Mouse (Mus musculus): ENCODE measurements around the gene Fam183b. TPM values are rescaled to one million over a fixed set of nuclear protein-coding genes. Genes with fewer than 3 reads are reported as not detected.
"Not testable (repeated sequence)": the region's sequence is repeated elsewhere in the genome, so short reads cannot be mapped to it uniquely, and the experiment has no call there.

Gene Fam183b
- polyA plus RNA-seq, 1 experiment from 2014 or later = 0.37 TPM

DNA sequence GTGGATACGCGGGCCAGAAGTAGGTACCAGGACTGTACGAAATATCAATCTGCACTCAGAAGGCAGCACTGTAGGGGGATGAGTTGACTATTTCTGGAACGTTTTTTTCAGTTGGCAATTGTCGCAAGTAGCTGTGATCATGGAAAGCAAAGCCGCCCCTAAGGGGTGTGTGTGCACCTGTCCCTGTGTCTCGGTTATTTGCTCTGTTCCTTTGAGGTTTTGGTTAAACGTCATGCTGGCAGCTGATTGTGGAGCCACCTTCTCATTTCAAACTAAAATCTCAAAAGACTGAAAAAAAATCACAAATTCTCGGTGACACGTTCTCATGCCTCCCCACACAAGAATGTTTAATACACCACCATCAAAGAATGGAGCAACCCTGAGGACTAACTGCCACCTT is 14.1 kb downstream of the Fam183b start:
- ATAC-seq (replicated peaks; ENCODE audit: low FRiP score, low read depth) (no peak), DNase-seq (ENCODE audit: low spot score) (no peak)
- 90% methylated on average over 10 of the region's 10 CpGs for WGBS
- no peak overlapping the region for H3K4me3 ChIP-seq (replicated peaks; ENCODE audit: low read depth, low read length)
- no peak overlapping the region for H3K9ac ChIP-seq (ENCODE audit: low read depth, low read length)
- H3K4me2 ChIP-seq (ENCODE audit: low read length) = no peak overlapping the region
- H3K27me3 ChIP-seq (ENCODE audit: insufficient read depth, low read length) = no peaks in the 10 kb centered on the region
- no peaks in the 10 kb centered on the region for H3K4me1 ChIP-seq (replicated peaks; ENCODE audit: insufficient read depth, low read length)
- no peaks in the 10 kb centered on the region for H3K9me3 ChIP-seq (replicated peaks; ENCODE audit: low read length)
- no peak for TF ChIP-seq CTCF (IDR thresholded peaks at IDR 0.05; ENCODE audit: low read depth)
- no peaks in the 10 kb centered on the region for H3K36me3 ChIP-seq (ENCODE audit: insufficient read depth, low read length)
- H3K27ac ChIP-seq = no peak overlapping the region

DNA sequence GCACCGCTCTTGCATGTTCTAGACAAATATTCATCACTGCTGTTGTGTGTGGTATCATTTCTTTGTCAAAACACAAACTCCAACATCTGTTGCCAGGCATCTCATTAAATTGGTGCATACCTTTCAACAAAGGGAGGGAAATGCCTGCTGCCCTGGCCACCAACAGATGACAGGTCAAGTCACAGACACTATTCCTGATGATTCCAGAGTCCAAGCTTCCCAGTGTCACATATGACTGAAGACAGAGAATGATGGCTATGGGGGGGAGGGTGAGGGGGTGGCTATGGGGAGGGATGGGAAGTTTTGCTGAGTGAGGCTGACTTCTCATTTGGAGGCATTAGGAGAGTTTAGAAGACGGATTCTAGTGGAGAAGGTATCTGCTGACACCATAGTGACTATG is 17.6 kb downstream of the Fam183b start:
- Histone ChIP-seq H3K9ac (ENCODE audit: low read depth, low read length) (no peak overlapping the region), H3K36me3 (ENCODE audit: insufficient read depth, low read length) (no peaks in the 10 kb centered on the region), H3K4me2 (ENCODE audit: low read length) (no peak overlapping the region), H3K27me3 (ENCODE audit: insufficient read depth, low read length) (no peaks in the 10 kb centered on the region), H3K4me1 (replicated peaks; ENCODE audit: insufficient read depth, low read length) (no peaks in the 10 kb centered on the region), H3K4me3 (replicated peaks; ENCODE audit: low read depth, low read length) (no peak overlapping the region), H3K9me3 (replicated peaks; ENCODE audit: low read length) (no peaks in the 10 kb centered on the region), H3K27ac (no peak overlapping the region)
- no peak for DNase-seq (ENCODE audit: low spot score)
- no peak for TF ChIP-seq CTCF (IDR thresholded peaks at IDR 0.05; ENCODE audit: low read depth)
- 82% methylated on average over 2 of the region's 2 CpGs for WGBS
- no peak for ATAC-seq (replicated peaks; ENCODE audit: low FRiP score, low read depth)

DNA sequence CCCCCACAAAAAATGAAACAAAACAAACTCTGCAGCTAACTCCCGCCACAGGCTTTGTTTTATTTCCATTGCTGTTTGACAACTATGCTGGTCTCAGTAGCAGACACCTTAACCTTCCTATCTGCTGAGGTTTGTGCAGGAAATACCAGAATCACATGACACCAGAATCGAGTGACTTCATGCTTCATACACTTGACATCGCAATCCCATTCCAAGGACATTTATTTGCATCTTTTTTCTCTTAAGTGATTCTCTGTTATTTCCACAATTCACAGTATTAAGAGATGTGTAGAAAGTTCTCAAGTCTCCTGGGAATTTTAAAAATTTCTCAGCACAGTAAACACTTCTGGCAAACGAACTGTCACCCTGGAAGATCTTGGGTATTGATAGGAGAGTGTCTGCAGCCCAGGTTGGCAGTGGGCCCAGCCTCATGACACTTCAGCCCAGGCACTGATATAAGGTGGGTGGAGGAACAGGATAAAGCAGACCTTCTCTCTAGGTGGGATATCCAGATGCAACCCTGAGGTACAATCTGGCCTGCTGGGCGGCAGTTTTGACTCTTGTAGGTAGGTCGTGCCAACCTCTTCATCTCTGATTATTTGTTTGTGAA is 19.2 kb downstream of the Fam183b start, which contains the start of gene Olfr314:
Olfr314 (plus strand) TSS at position 473 of the 610 bp plus-strand sequence.
- no peaks in the 10 kb centered on the region for H3K27me3 ChIP-seq (ENCODE audit: insufficient read depth, low read length)
- H3K9ac ChIP-seq (ENCODE audit: low read depth, low read length) = no peak within 1 kb of the TSS
- no peak within 1 kb of the TSS for H3K27ac ChIP-seq
- DNase-seq (ENCODE audit: low spot score) (no peak), ATAC-seq (replicated peaks; ENCODE audit: low FRiP score, low read depth) (no peak)
- no peak for TF ChIP-seq CTCF (IDR thresholded peaks at IDR 0.05; ENCODE audit: low read depth)
- H3K4me3 ChIP-seq (replicated peaks; ENCODE audit: low read depth, low read length) = no peak within 1 kb of the TSS
- H3K36me3 ChIP-seq (ENCODE audit: insufficient read depth, low read length) = no peaks in the 10 kb centered on the region
- H3K9me3 ChIP-seq (replicated peaks; ENCODE audit: low read length) = no peaks in the 10 kb centered on the region
- H3K4me2 ChIP-seq (ENCODE audit: low read length) = no peak within 1 kb of the TSS
- WGBS = 69% methylated on average over 6 of the region's 6 CpGs
- H3K4me1 ChIP-seq (replicated peaks; ENCODE audit: insufficient read depth, low read length) = no peaks in the 10 kb centered on the region

DNA sequence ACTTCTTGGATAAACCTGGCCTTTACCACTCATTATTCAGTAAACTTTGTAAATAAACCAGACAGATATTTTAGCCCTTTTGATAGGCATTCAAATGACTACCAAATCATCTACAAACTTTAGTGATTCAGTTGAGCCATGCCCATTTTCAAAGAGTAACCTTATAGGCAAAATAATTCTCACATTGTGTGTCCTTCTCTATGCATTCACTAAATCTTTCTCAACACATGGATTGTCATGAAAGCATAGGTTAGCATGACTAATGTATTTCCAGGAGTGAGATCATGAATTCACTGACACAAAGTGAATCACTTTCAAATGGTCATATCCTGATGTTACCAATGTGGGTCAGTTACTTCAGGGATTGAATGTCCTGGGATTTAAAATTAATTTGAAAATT is 28.9 kb downstream of the Fam183b start, which contains the start of gene Olfr315:
Olfr315 (plus strand) TSS at position 301 of the 400 bp plus-strand sequence.
- no peaks in the 10 kb centered on the region for H3K27me3 ChIP-seq (ENCODE audit: insufficient read depth, low read length)
- H3K4me3 ChIP-seq (replicated peaks; ENCODE audit: low read depth, low read length) = no peak within 1 kb of the TSS
- H3K4me2 ChIP-seq (ENCODE audit: low read length) = no peak within 1 kb of the TSS
- DNase-seq (ENCODE audit: low spot score) (no peak), ATAC-seq (replicated peaks; ENCODE audit: low FRiP score, low read depth) (no peak)
- no peak for TF ChIP-seq CTCF (IDR thresholded peaks at IDR 0.05; ENCODE audit: low read depth)
- no peak within 1 kb of the TSS for H3K27ac ChIP-seq
- H3K9ac ChIP-seq (ENCODE audit: low read depth, low read length) = no peak within 1 kb of the TSS
- H3K4me1 ChIP-seq (replicated peaks; ENCODE audit: insufficient read depth, low read length) = no peaks in the 10 kb centered on the region
- no peaks in the 10 kb centered on the region for H3K9me3 ChIP-seq (replicated peaks; ENCODE audit: low read length)
- no peaks in the 10 kb centered on the region for H3K36me3 ChIP-seq (ENCODE audit: insufficient read depth, low read length)

DNA sequence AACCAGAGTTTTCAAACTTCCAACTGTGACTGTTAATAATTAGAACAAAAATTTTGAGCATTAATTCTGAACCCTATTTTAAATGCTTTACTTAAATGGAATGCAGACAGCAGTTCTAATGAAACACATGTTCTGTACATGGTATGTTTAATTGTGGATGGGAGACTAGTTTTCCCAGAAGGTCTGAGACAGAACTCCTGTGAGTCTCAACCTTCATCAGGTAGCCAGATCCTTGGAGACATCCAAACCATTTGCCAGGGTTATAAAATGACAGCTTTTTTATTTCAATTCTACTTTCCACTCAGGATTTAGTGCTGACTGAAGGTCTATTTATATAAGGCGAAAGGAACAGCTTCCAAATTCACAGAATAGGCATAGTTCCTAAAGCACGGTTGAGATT is 49.3 kb downstream of the Fam183b start, which contains the start of gene Olfr316:
Olfr316 (plus strand) TSS at position 301 of the 400 bp plus-strand sequence.
- TF ChIP-seq CTCF (IDR thresholded peaks at IDR 0.05; ENCODE audit: low read depth) = no peak
- no peak for ATAC-seq (replicated peaks; ENCODE audit: low FRiP score, low read depth)
- 75% methylated on average over 2 of the region's 2 CpGs for WGBS

DNA sequence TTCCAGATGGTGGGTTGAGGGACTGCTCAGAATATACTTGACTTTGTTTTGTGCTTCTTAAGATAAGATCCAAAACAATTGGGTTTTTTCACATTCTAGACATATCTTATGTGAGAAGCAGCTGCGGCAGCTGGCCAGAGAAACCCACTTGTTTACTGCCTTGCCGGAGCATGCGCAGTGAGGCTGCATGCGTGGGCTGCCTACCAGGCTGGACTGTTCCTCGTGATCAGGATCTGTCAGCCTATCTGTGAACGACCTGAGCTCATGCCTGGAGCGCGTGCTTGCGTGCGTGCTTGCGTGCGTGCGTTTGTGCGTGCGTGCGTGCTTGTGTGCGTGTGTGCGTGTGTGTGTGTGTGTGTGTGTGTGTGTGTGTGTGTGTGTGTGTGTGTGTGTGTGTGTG is 50.7 kb downstream of the Fam183b start:
- 96% methylated on average over 18 of the region's 18 CpGs for WGBS
- not testable (repeated sequence) for H3K4me1 ChIP-seq (replicated peaks; ENCODE audit: insufficient read depth, low read length); H3K36me3 ChIP-seq (ENCODE audit: insufficient read depth, low read length); ATAC-seq (replicated peaks; ENCODE audit: low FRiP score, low read depth); H3K27ac ChIP-seq; H3K4me3 ChIP-seq (replicated peaks; ENCODE audit: low read depth, low read length); H3K9me3 ChIP-seq (replicated peaks; ENCODE audit: low read length); H3K4me2 ChIP-seq (ENCODE audit: low read length); H3K27me3 ChIP-seq (ENCODE audit: insufficient read depth, low read length); H3K9ac ChIP-seq (ENCODE audit: low read depth, low read length); DNase-seq (ENCODE audit: low spot score)

More for the DNA sequence above, 49.3 kb downstream of the Fam183b start, which contains the start of gene Olfr316:
- Histone ChIP-seq H3K27ac (no peak within 1 kb of the TSS), H3K36me3 (ENCODE audit: insufficient read depth, low read length) (no peaks in the 10 kb centered on the region), H3K9ac (ENCODE audit: low read depth, low read length) (no peak within 1 kb of the TSS), H3K4me3 (replicated peaks; ENCODE audit: low read depth, low read length) (no peak within 1 kb of the TSS), H3K4me1 (replicated peaks; ENCODE audit: insufficient read depth, low read length) (no peaks in the 10 kb centered on the region), H3K27me3 (ENCODE audit: insufficient read depth, low read length) (no peaks in the 10 kb centered on the region), H3K4me2 (ENCODE audit: low read length) (no peak within 1 kb of the TSS), H3K9me3 (replicated peaks; ENCODE audit: low read length) (no peaks in the 10 kb centered on the region)
- DNase-seq (ENCODE audit: low spot score) = no peak

Other genes starting within 250 kb of the Fam183b start
- gene Olfr328, start 246.3 kb downstream of the Fam183b start, polyA plus RNA-seq (2015; fragmentation: Nextera tagmentation; extraction: Ambion mirVana) = not detected in 2 replicates
- gene Olfr224, start 231.4 kb downstream of the Fam183b start, polyA plus RNA-seq (2015; fragmentation: Nextera tagmentation; extraction: Ambion mirVana) = not detected in 2 replicates
- not detected in 2 replicates for gene Olfr325, start 224.2 kb downstream of the Fam183b start, polyA plus RNA-seq (2015; fragmentation: Nextera tagmentation; extraction: Ambion mirVana)
- gene Olfr324, start 206.8 kb downstream of the Fam183b start, polyA plus RNA-seq (2015; fragmentation: Nextera tagmentation; extraction: Ambion mirVana) = not detected in 2 replicates
- gene 2210407C18Rik, start 185.9 kb downstream of the Fam183b start, polyA plus RNA-seq (2015; fragmentation: Nextera tagmentation; extraction: Ambion mirVana) = not detected in 2 replicates
- not detected in 2 replicates for gene Olfr323, start 171.5 kb downstream of the Fam183b start, polyA plus RNA-seq (2015; fragmentation: Nextera tagmentation; extraction: Ambion mirVana)
- 0.08 and 0.14 TPM in 2 replicates for gene Trim58, start 161.5 kb downstream of the Fam183b start, polyA plus RNA-seq (2015; fragmentation: Nextera tagmentation; extraction: Ambion mirVana)
- 0.05 and 0.09 TPM in 2 replicates for gene Olfr322, start 143.2 kb downstream of the Fam183b start, polyA plus RNA-seq (2015; fragmentation: Nextera tagmentation; extraction: Ambion mirVana)
- gene Olfr320, start 120.9 kb downstream of the Fam183b start, polyA plus RNA-seq (2015; fragmentation: Nextera tagmentation; extraction: Ambion mirVana) = not detected in 2 replicates
- not detected in 2 replicates for gene Olfr319, start 102.8 kb downstream of the Fam183b start, polyA plus RNA-seq (2015; fragmentation: Nextera tagmentation; extraction: Ambion mirVana)
- gene Olfr318, start 77.9 kb downstream of the Fam183b start, polyA plus RNA-seq (2015; fragmentation: Nextera tagmentation; extraction: Ambion mirVana) = not detected in 2 replicates
- not detected in 2 replicates for gene Olfr317, start 62.7 kb downstream of the Fam183b start, polyA plus RNA-seq (2015; fragmentation: Nextera tagmentation; extraction: Ambion mirVana)
- gene Olfr316, start 49.2 kb downstream of the Fam183b start, polyA plus RNA-seq (2015; fragmentation: Nextera tagmentation; extraction: Ambion mirVana) = not detected in 2 replicates
- not detected in 2 replicates for gene Olfr315, start 28.8 kb downstream of the Fam183b start, polyA plus RNA-seq (2015; fragmentation: Nextera tagmentation; extraction: Ambion mirVana)
- not detected in 2 replicates for gene Olfr314, start 19.0 kb downstream of the Fam183b start, polyA plus RNA-seq (2015; fragmentation: Nextera tagmentation; extraction: Ambion mirVana)
- gene Olfr313, start 13.0 kb upstream of the Fam183b start, polyA plus RNA-seq (2015; fragmentation: Nextera tagmentation; extraction: Ambion mirVana) = not detected in 2 replicates
- not detected in 2 replicates for gene Olfr312, start 27.3 kb upstream of the Fam183b start, polyA plus RNA-seq (2015; fragmentation: Nextera tagmentation; extraction: Ambion mirVana)
- not detected in 2 replicates for gene Olfr311, start 37.3 kb upstream of the Fam183b start, polyA plus RNA-seq (2015; fragmentation: Nextera tagmentation; extraction: Ambion mirVana)
- gene Gm12258, start 45.2 kb upstream of the Fam183b start, polyA plus RNA-seq (2015; fragmentation: Nextera tagmentation; extraction: Ambion mirVana) = 5.5 and 6.1 TPM in 2 replicates
- gene 2810021J22Rik, start 65.3 kb upstream of the Fam183b start, polyA plus RNA-seq (2015; fragmentation: Nextera tagmentation; extraction: Ambion mirVana) = 7.2 TPM in 2 replicates
- 3.8 and 4.3 TPM in 2 replicates for gene Zfp39, start 102.3 kb upstream of the Fam183b start, polyA plus RNA-seq (2015; fragmentation: Nextera tagmentation; extraction: Ambion mirVana)
- gene Btnl10, start 115.9 kb upstream of the Fam183b start, polyA plus RNA-seq (2015; fragmentation: Nextera tagmentation; extraction: Ambion mirVana) = 0.16 TPM in 1 of 2 replicates, not detected in the other
- gene Rnf187, start 137.0 kb upstream of the Fam183b start, polyA plus RNA-seq (2015; fragmentation: Nextera tagmentation; extraction: Ambion mirVana) = 238 and 249 TPM in 2 replicates
- 43.9 and 45.8 TPM in 2 replicates for gene Hist3h2ba, start 147.0 kb upstream of the Fam183b start, polyA plus RNA-seq (2015; fragmentation: Nextera tagmentation; extraction: Ambion mirVana)
- gene Hist3h2a, start 152.7 kb upstream of the Fam183b start, polyA plus RNA-seq (2015; fragmentation: Nextera tagmentation; extraction: Ambion mirVana) = 40.9 and 41.2 TPM in 2 replicates
- 0.32 and 0.37 TPM in 2 replicates for gene Trim17, start 152.7 kb upstream of the Fam183b start, polyA plus RNA-seq (2015; fragmentation: Nextera tagmentation; extraction: Ambion mirVana)
- gene Trim11, start 176.1 kb upstream of the Fam183b start, polyA plus RNA-seq (2015; fragmentation: Nextera tagmentation; extraction: Ambion mirVana) = 16.3 and 16.7 TPM in 2 replicates